Mouse (Mus musculus) intestine, postnatal 0 days (tissue): ENCODE measurements around the gene Lypd3. TPM values are rescaled to one million over a fixed set of nuclear protein-coding genes. Genes with fewer than 3 reads are reported as not detected.

Experiments
- ATAC-seq: fragments of 200-750 bp; cut with Nextera tagmentation; 2 replicates; pipeline ENCODE4 v1.8.0; 2017; ENCODE audit warnings: mild to moderate bottlenecking, moderate TSS enrichment, moderate library complexity
- H3K27ac ChIP-seq: fragments of 300-500 bp; sonication (generic); 2 replicates; pipeline ENCODE4 v1.5.1; 2014; ENCODE audit warnings: mild to moderate bottlenecking, low read depth, low read length, moderate library complexity
- H3K27me3 ChIP-seq: fragments of 300-500 bp; sonication (generic); replicated peaks from 2 replicates; pipeline ENCODE4 v1.6.1; 2014; ENCODE audit warnings: low read length, mixed read lengths; ENCODE audit not compliant: control insufficient read depth, insufficient read depth
- H3K36me3 ChIP-seq: fragments of 300-500 bp; sonication (generic); 2 replicates; pipeline ENCODE4 v1.6.1; 2014; ENCODE audit warnings: mild to moderate bottlenecking, moderate library complexity; ENCODE audit not compliant: control insufficient read depth, insufficient read depth
- H3K4me1 ChIP-seq: fragments of 300-500 bp; sonication (generic); replicated peaks from 2 replicates; pipeline ENCODE4 v1.6.1; 2014; ENCODE audit warnings: antibody characterized with exemption, low read length, mixed read lengths; ENCODE audit not compliant: control insufficient read depth, insufficient read depth
- H3K4me2 ChIP-seq: fragments of 300-500 bp; sonication (generic); replicated peaks from 2 replicates; pipeline ENCODE4 v1.6.1; 2014; ENCODE audit warnings: low read depth, mild to moderate bottlenecking, moderate library complexity
- H3K4me3 ChIP-seq: fragments of 300-500 bp; sonication (generic); 2 replicates; pipeline ENCODE4 v1.5.1; 2014; ENCODE audit warnings: low read depth, low read length
- H3K9ac ChIP-seq: fragments of 300-500 bp; sonication (generic); 2 replicates; pipeline ENCODE4 v1.6.1; 2014; ENCODE audit warnings: mild to moderate bottlenecking, low read depth, low read length
- H3K9me3 ChIP-seq: fragments of 300-500 bp; sonication (generic); 2 replicates; pipeline ENCODE4 v1.6.1; 2016; ENCODE audit warnings: mixed run types; ENCODE audit not compliant: control insufficient read depth
- CTCF ChIP-seq: sonication (generic); IDR thresholded peaks from 2 replicates; pipeline ENCODE4 v1.5.1; 2016; ENCODE audit warnings: low read depth, mild to moderate bottlenecking, control low read depth, antibody characterized with exemption, moderate library complexity
- WGBS: fragments of 180-500 bp; shearing (Covaris S2); extraction: QIAGEN DNeasy Blood & Tissue Kit; methylation state at CpG from one replicate; pipeline ENCODE4 v1.1.7; 2014; 5-methylcytosine and 5-hydroxymethylcytosine counted together
- polyA plus RNA-seq: library from polyadenylated mRNA; unstranded; fragments of >200 nt; fragmentation: Nextera tagmentation; extraction: Ambion mirVana; gene quantifications from 2 replicates; pipeline ENCODE4 v1.2.1, GENCODE M21; 2015

The Lypd3 gene
- polyA plus RNA-seq, 1 experiment from 2014 or later = 0.13 TPM

- no peak overlapping the region for H3K27ac ChIP-seq
- peak overlapping the region; percentile 30; the same call in 1 of the 2 replicates for H3K4me2 ChIP-seq
- H3K9me3 ChIP-seq = no peaks in the 10 kb centered on the region
- ATAC-seq = peak; percentile 74
- no peaks in the 10 kb centered on the region for H3K36me3 ChIP-seq
- H3K9ac ChIP-seq = no peak overlapping the region
- H3K4me3 ChIP-seq = no peak overlapping the region
- no peaks in the 10 kb centered on the region for H3K4me1 ChIP-seq
- no peaks in the 10 kb centered on the region for H3K27me3 ChIP-seq
- WGBS = 6% methylated on average over 13 of the region's 13 CpGs
- peak; percentile 100 for TF ChIP-seq CTCF
Observed at GRCm38 (mm10) chr7:24600941-24601597, 35.3 kb upstream of the Lypd3 start.

GRCm38 (mm10) chr7:24605561-24605960 lies 30.8 kb upstream of the Lypd3 start:
- 76% methylated on average over 7 of the region's 7 CpGs for WGBS
- no peaks in the 10 kb centered on the region; the same call in 1 of the 2 replicates for H3K36me3 ChIP-seq
- no peak for ATAC-seq
- TF ChIP-seq CTCF = no peak
- no peak overlapping the region for H3K27ac ChIP-seq
- H3K4me1 ChIP-seq = 0 out of 2 replicates have a peak, but pooled peaks cover under 1% of the 10 kb centered on the region
- H3K4me3 ChIP-seq = no peak overlapping the region
- H3K9ac ChIP-seq = no peak overlapping the region
- H3K9me3 ChIP-seq = no peaks in the 10 kb centered on the region
- H3K27me3 ChIP-seq = no peaks in the 10 kb centered on the region
- H3K4me2 ChIP-seq = no peak overlapping the region

- Histone ChIP-seq H3K4me2 (no peak overlapping the region), H3K36me3 (no peaks in the 10 kb centered on the region; the same call in 1 of the 2 replicates), H3K9me3 (no peaks in the 10 kb centered on the region), H3K4me1 (0 out of 2 replicates have a peak, but pooled peaks cover 2% of the 10 kb centered on the region), H3K9ac (no peak overlapping the region), H3K27ac (no peak overlapping the region), H3K27me3 (no peaks in the 10 kb centered on the region), H3K4me3 (no peak overlapping the region)
- TF ChIP-seq CTCF = no peak
- 84% methylated on average over 7 of the region's 7 CpGs for WGBS
- no peak for ATAC-seq
Observed at GRCm38 (mm10) chr7:24606046-24606445, 30.3 kb upstream of the Lypd3 start.

GRCm38 (mm10) chr7:24608017-24608416 lies 28.3 kb upstream of the Lypd3 start:
- Histone ChIP-seq H3K9ac (no peak overlapping the region), H3K36me3 (no peaks in the 10 kb centered on the region; the same call in 1 of the 2 replicates), H3K27me3 (no peaks in the 10 kb centered on the region; the same call in 1 of the 2 replicates), H3K4me2 (no peak overlapping the region), H3K9me3 (no peaks in the 10 kb centered on the region), H3K4me3 (no peak overlapping the region), H3K27ac (no peak overlapping the region), H3K4me1 (0 out of 2 replicates have a peak, but pooled peaks cover 8% of the 10 kb centered on the region)
- WGBS = 51% methylated on average over 6 of the region's 6 CpGs
- no peak for TF ChIP-seq CTCF
- peak; percentile 70 for ATAC-seq

- Histone ChIP-seq H3K9ac (no peak overlapping the region), H3K36me3 (no peaks in the 10 kb centered on the region; the same call in 1 of the 2 replicates), H3K4me2 (peak overlapping the region; percentile 28; the same call in 1 of the 2 replicates), H3K4me3 (no peak overlapping the region), H3K27me3 (no peaks in the 10 kb centered on the region; the same call in 1 of the 2 replicates), H3K27ac (no peak overlapping the region), H3K4me1 (0 out of 2 replicates have a peak, but pooled peaks cover 8% of the 10 kb centered on the region), H3K9me3 (no peaks in the 10 kb centered on the region)
- TF ChIP-seq CTCF = no peak
- 69% methylated on average over 8 of the region's 8 CpGs for WGBS
- ATAC-seq = no peak
Observed at GRCm38 (mm10) chr7:24608561-24608960, 27.8 kb upstream of the Lypd3 start.

GRCm38 (mm10) chr7:24610144-24610878 lies 26.0 kb upstream of the Lypd3 start, which contains the start of gene Phldb3:
TSS of gene Phldb3 (plus strand) at chr7:24610763.
- peak within 1 kb of the TSS; percentile 73 for H3K4me3 ChIP-seq
- H3K27ac ChIP-seq = peak within 1 kb of the TSS; percentile 93
- no peaks in the 10 kb centered on the region; the same call in 1 of the 2 replicates for H3K36me3 ChIP-seq
- ATAC-seq = peak; percentile 72
- no peaks in the 10 kb centered on the region for H3K9me3 ChIP-seq
- WGBS = 6% methylated on average over 22 of the region's 27 CpGs
- peak within 1 kb of the TSS; percentile 89 for H3K4me2 ChIP-seq
- peak within 1 kb of the TSS; percentile 68 for H3K9ac ChIP-seq
- TF ChIP-seq CTCF = no peak
- 0 out of 2 replicates have a peak, but pooled peaks cover 8% of the 10 kb centered on the region for H3K4me1 ChIP-seq
- no peaks in the 10 kb centered on the region; the same call in 1 of the 2 replicates for H3K27me3 ChIP-seq
